Mouse (Mus musculus) cortical plate, adult 2 months (tissue): ENCODE data around the gene Dido1.

Experiments used
- CTCF ChIP-seq: fragments of 200-500 bp; IDR thresholded peaks from 2 replicates; pipeline ENCODE4 v1.5.1; 2011; ENCODE audit warnings: mild to moderate bottlenecking, control low read depth, low read length; ENCODE audit not compliant: insufficient read depth; ENCODE audit errors: extremely low read depth
- POLR2A ChIP-seq: fragments of 200-500 bp; IDR thresholded peaks from 2 replicates; pipeline ENCODE4 v1.6.1; 2011; ENCODE audit warnings: mild to moderate bottlenecking, low read length, control low read depth; ENCODE audit not compliant: insufficient read depth; ENCODE audit errors: extremely low read depth

GRCm38 (mm10) chr2:180611882-180612281 is 97.9 kb downstream of the Dido1 start:
- TF ChIP-seq CTCF: no peak
- TF ChIP-seq POLR2A: no peak
